Mouse (Mus musculus) MEL (cell line): Measurements from ENCODE around the gene Gap43.

Experiments
- CTCF ChIP-seq, 3 experiments: IDR thresholded peaks in 2 of 3; conservative IDR thresholded peaks in 1 of 3; 2 replicates each; pipeline ENCODE4 v1.5.1; 2011 to 2012; ENCODE audit warnings: low read length in 3 of 3, low read depth in 2 of 3, mild to moderate bottlenecking in 2 of 3, improper control_type of control experiment in 1 of 3, inconsistent platforms in 1 of 3, mixed read lengths in 1 of 3, moderate library complexity in 1 of 3; ENCODE audit not compliant: control insufficient read depth in 1 of 3, insufficient read depth in 1 of 3, poor library complexity in 1 of 3, severe bottlenecking in 1 of 3
- MAZ ChIP-seq: IDR thresholded peaks from 2 replicates; pipeline ENCODE4 v1.6.1; 2012; ENCODE audit warnings: low read depth, mild to moderate bottlenecking, inconsistent platforms, low read length, improper control_type of control experiment

- no peak for TF ChIP-seq MAZ
- TF ChIP-seq CTCF (IDR thresholded peaks at IDR 0.05 in 2 of 3, conservative IDR thresholded peaks at IDR 0.05 in 1 of 3; ENCODE audit: control insufficient read depth in 1 of 3, insufficient read depth in 1 of 3, low read depth in 2 of 3, low read length in 3 of 3, poor library complexity in 1 of 3, severe bottlenecking in 1 of 3), result no peak
Measured at GRCm38 (mm10) chr16:42319365-42319764, 21.1 kb downstream of the Gap43 start.
